ENCODE assay signal across 8 mouse cellular contexts in genomic region chr8:126536132-126536927, GRCm38 (mm10). TPM values are rescaled to one million over a fixed set of nuclear protein-coding genes. Genes with fewer than 3 reads are reported as not detected.
DNase-seq lines count a peak whose midpoint lies in the region; ATAC-seq and TF ChIP-seq lines count a peak whose summit lies in the region.

No protein-coding gene starts in this region.

- DNase-seq in lung, embryonic 14.5 days: peak; percentile 67
- no peak for DNase-seq in lung, postnatal 14 days
- DNase-seq in forebrain, embryonic 10.5 days (ENCODE audit: extremely low spot score, low spot score): no peak
- DNase-seq in kidney, adult 2 months: peak; percentile 74
- peak; percentile 12 to 35 for DNase-seq in thymus, postnatal 10 days (ENCODE audit: low spot score in 2 of 2)
- no peak for DNase-seq in layer of hippocampus, adult 11-12 months (ENCODE audit: low spot score)
- DNase-seq in gastrocnemius, adult 18-20 months (ENCODE audit: low spot score): no peak

- H3K4me1 ChIP-seq in lung, embryonic 14.5 days (ENCODE audit: insufficient read depth): peaks cover 39% of the 10 kb centered on the region
- H3K4me1 ChIP-seq in forebrain, embryonic 10.5 days: peaks cover 65% of the 10 kb centered on the region
- H3K4me1 ChIP-seq in kidney, adult 2 months (ENCODE audit: control insufficient read depth, insufficient read depth, low read length): peaks cover 21% of the 10 kb centered on the region

- 34% methylated on average over 11 of the region's 11 CpGs for WGBS in lung, embryonic 14.5 days
- 37% methylated on average over 11 of the region's 11 CpGs for WGBS in forebrain, embryonic 10.5 days
- WGBS in kidney, adult 2 months: 35% methylated on average over 11 of the region's 11 CpGs

- TF ChIP-seq CTCF in lung, embryonic 14.5 days (IDR thresholded peaks at IDR 0.05; ENCODE audit: low read depth): no peak
- no peak for TF ChIP-seq CTCF in kidney, adult 2 months (conservative IDR thresholded peaks at IDR 0.05; ENCODE audit: insufficient read depth, insufficient read length, low read depth, low read length)

- no peaks in the 10 kb centered on the region for H3K36me3 ChIP-seq in lung, embryonic 14.5 days (ENCODE audit: insufficient read depth)
- no peaks in the 10 kb centered on the region for H3K36me3 ChIP-seq in forebrain, embryonic 10.5 days (replicated peaks)
- no peaks in the 10 kb centered on the region for H3K36me3 ChIP-seq in kidney, adult 2 months (ENCODE audit: control insufficient read depth, insufficient read depth, low read length)

- H3K4me3 ChIP-seq in lung, embryonic 14.5 days (ENCODE audit: low read depth, low read length): no peak overlapping the region
- H3K4me3 ChIP-seq in forebrain, embryonic 10.5 days: no peak overlapping the region
- H3K4me3 ChIP-seq in kidney, adult 2 months (ENCODE audit: insufficient read depth, low read depth, low read length): no peak overlapping the region

- 0 out of 2 replicates have a peak, but pooled peaks have one; percentile 0 for ATAC-seq in lung, embryonic 14.5 days (ENCODE audit: insufficient read depth)
- ATAC-seq in megakaryocyte progenitor cell, adult 5-6 weeks (replicated peaks; ENCODE audit: poor library complexity): peak; percentile 96

- TF ChIP-seq POLR2A in kidney, adult 2 months (IDR thresholded peaks at IDR 0.05; ENCODE audit: low read depth, low read length): no peak

- no peak overlapping the region for H3K4me2 ChIP-seq in lung, embryonic 14.5 days

- no peaks in the 10 kb centered on the region for H3K27me3 ChIP-seq in lung, embryonic 14.5 days (ENCODE audit: insufficient read depth, low read length)
- H3K27me3 ChIP-seq in forebrain, embryonic 10.5 days (ENCODE audit: poor library complexity, severe bottlenecking): no peaks in the 10 kb centered on the region
- no peaks in the 10 kb centered on the region for H3K27me3 ChIP-seq in kidney, adult 2 months (replicated peaks; ENCODE audit: control insufficient read depth, insufficient read depth, low read length)

- H3K9ac ChIP-seq in lung, embryonic 14.5 days: no peak overlapping the region; the same call in 1 of the 2 replicates

- H3K9me3 ChIP-seq in lung, embryonic 14.5 days (ENCODE audit: low read depth, low read length): no peaks in the 10 kb centered on the region
- H3K9me3 ChIP-seq in forebrain, embryonic 10.5 days: no peaks in the 10 kb centered on the region

- peak overlapping the region; percentile 65 for H3K27ac ChIP-seq in lung, embryonic 14.5 days (ENCODE audit: low read depth)
- peak overlapping the region; percentile 83 for H3K27ac ChIP-seq in forebrain, embryonic 10.5 days
- peak overlapping the region; percentile 37; the same call in 1 of the 2 replicates for H3K27ac ChIP-seq in kidney, adult 2 months (ENCODE audit: insufficient read depth, low read depth, low read length)

RNA-seq across cellular contexts. Expression of gene Irf2bp2, which starts 57.5 kb away (rescaled TPM):
- 8.9 and 9.3 TPM in 2 replicates for polyA plus RNA-seq in lung, embryonic 14.5 days (2014; fragmentation: Nextera tagmentation; extraction: Ambion mirVana)
- 3.0 and 3.4 TPM in 2 replicates for polyA plus RNA-seq in forebrain, embryonic 10.5 days (2016; fragmentation: Nextera tagmentation; extraction: Ambion mirVana)
- polyA plus RNA-seq in kidney, adult 2 months (2012; rRNA removed): 40.6 and 46.6 TPM in 2 replicates
- total RNA-seq in megakaryocyte progenitor cell, adult 5-6 weeks (2015): 109 and 114 TPM in 2 replicates
- total RNA-seq in megakaryocyte progenitor cell, adult 5-6 weeks (2017): 95.7 and 110 TPM in 2 replicates
- 10 to 100 TPM; 33.8 to 49.6 TPM for total RNA-seq in gastrocnemius, adult 18-20 months (2021)

Comparison
In these comparisons a context has a peak if more than half of its experiments do, and no peak if none do; other contexts are left out.
1. DNase-seq: peak in lung, embryonic 14.5 days (single experiment), kidney, adult 2 months (single experiment) and thymus, postnatal 10 days (2 of 2); none in lung, postnatal 14 days (single experiment), forebrain, embryonic 10.5 days (single experiment), layer of hippocampus, adult 11-12 months (single experiment) and gastrocnemius, adult 18-20 months (single experiment).
2. Peak in every context shown above with its lines, with median percentiles within 50 percentile points of each other: H3K27ac ChIP-seq.